Comparison of ENCODE assay signal across 19 mouse cellular contexts in the genomic region with DNA sequence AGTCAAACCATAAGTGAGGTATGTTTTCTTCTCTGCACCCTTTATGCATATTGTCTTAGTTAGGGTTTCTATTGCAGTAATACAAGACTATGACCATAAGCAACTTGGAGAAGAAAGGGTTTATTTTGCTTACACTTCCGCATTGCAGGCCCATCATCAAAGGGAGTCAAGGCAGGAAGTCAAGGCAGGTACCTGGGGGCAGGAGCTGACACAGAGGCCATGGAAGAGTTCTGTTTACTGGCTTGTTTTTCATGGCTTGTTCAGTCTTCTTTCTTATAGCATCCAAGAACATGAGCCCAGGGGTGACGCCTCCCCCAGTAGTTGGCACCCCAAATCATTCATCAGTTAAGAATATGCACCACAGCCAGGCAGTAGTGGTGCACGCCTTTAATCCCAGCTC.
"Had no signal": no experiment of that assay in that cellular context is flagged by ENCODE, and none has a peak within 500 bp of the region (broad histone marks: within the 10 kb centered on the region; RNA-seq: fewer than 3 reads in every experiment).

No protein-coding gene starts in this region.

- H3K27ac ChIP-seq: lung, embryonic 15.5 days; macrophage; neural tube, embryonic 12.5 days; stomach, embryonic 15.5 days; stomach, postnatal 0 days had no signal

- DNase-seq: liver, postnatal 0 days; lung, adult 2 months; lung, postnatal 14 days; lung, postnatal 36 days; midbrain, embryonic 14.5 days; right cerebral cortex, postnatal 14 days; thymus, adult 2 months; thymus, postnatal 25 days; thymus, postnatal 4 days had no signal

- H3K9ac ChIP-seq: liver, postnatal 0 days; lung, embryonic 15.5 days; neural tube, embryonic 12.5 days; stomach, embryonic 15.5 days had no signal

- H3K4me1 ChIP-seq: lung, embryonic 15.5 days; neural tube, embryonic 12.5 days; stomach, embryonic 15.5 days had no signal

- H3K9me3 ChIP-seq: lung, embryonic 15.5 days; megakaryocyte, embryonic 14.5 days; neural tube, embryonic 12.5 days; stomach, embryonic 15.5 days had no signal

- H3K27me3 ChIP-seq: lung, embryonic 15.5 days; megakaryocyte, embryonic 14.5 days; neural tube, embryonic 12.5 days; stomach, embryonic 15.5 days had no signal

- H3K36me3 ChIP-seq: lung, embryonic 15.5 days; neural tube, embryonic 12.5 days; stomach, embryonic 15.5 days had no signal

- H3K4me2 ChIP-seq: lung, embryonic 15.5 days; midbrain, embryonic 11.5 days; neural tube, embryonic 12.5 days; stomach, embryonic 15.5 days had no signal

- H3K4me3 ChIP-seq: lung, embryonic 15.5 days; megakaryocyte, embryonic 14.5 days; myocyte; neural tube, embryonic 12.5 days; stomach, embryonic 15.5 days had no signal

- ATAC-seq: liver, postnatal 0 days; lung, postnatal 0 days; midbrain, embryonic 16.5 days had no signal
